Mouse (Mus musculus): ENCODE measurements at regions not wholly inside any gene's neighbourhood (a gene's known extent, or its start where the extent isn't known, plus 50 kb on each side); places are given as distances from the start of the nearest gene placed in this dataset.

- peak; percentile 44 for DNase-seq
Observed at GRCm38 (mm10) chr11:45678666-45679292, 173.1 kb upstream of the Clint1 start.

- no peak for DNase-seq
Observed at GRCm38 (mm10) chr11:45679293-45679673, 172.6 kb upstream of the Clint1 start.

GRCm38 (mm10) chr11:45685571-45685970, 166.3 kb upstream of the Clint1 start:
- no peak for DNase-seq

- DNase-seq: no peak
Observed at GRCm38 (mm10) chr11:45693206-45693605, 158.6 kb upstream of the Clint1 start.

GRCm38 (mm10) chr11:45701506-45701905, 150.3 kb upstream of the Clint1 start:
- no peak for DNase-seq

GRCm38 (mm10) chr11:45702916-45703315, 148.9 kb upstream of the Clint1 start:
- no peak for DNase-seq

- no peak for DNase-seq
Observed at GRCm38 (mm10) chr11:45704411-45704810, 147.4 kb upstream of the Clint1 start.

GRCm38 (mm10) chr11:45718630-45719029, 133.2 kb upstream of the Clint1 start:
- no peak for DNase-seq

- no peak for DNase-seq
Observed at GRCm38 (mm10) chr11:45719821-45720220, 132.0 kb upstream of the Clint1 start.

GRCm38 (mm10) chr11:45736561-45736960, 115.3 kb upstream of the Clint1 start:
- no peak for DNase-seq

- no peak for DNase-seq
Observed at GRCm38 (mm10) chr11:45738331-45738730, 113.5 kb upstream of the Clint1 start.

GRCm38 (mm10) chr11:45745941-45746340, 105.9 kb upstream of the Clint1 start:
- DNase-seq: no peak

- no peak for DNase-seq
Observed at GRCm38 (mm10) chr11:45750249-45750648, 101.6 kb upstream of the Clint1 start.

GRCm38 (mm10) chr11:45752237-45752636, 99.6 kb upstream of the Clint1 start:
- DNase-seq: peak; percentile 52

- no peak for DNase-seq
Observed at GRCm38 (mm10) chr11:45752791-45753190, 99.1 kb upstream of the Clint1 start.

- no peak for DNase-seq
Observed at GRCm38 (mm10) chr11:45767081-45767480, 84.8 kb upstream of the Clint1 start.

- no peak for DNase-seq
Observed at GRCm38 (mm10) chr11:45782435-45782834, 69.4 kb upstream of the Clint1 start.

- DNase-seq: no peak
Observed at GRCm38 (mm10) chr11:45785806-45786205, 66.0 kb upstream of the Clint1 start.

- no peak for DNase-seq
Observed at GRCm38 (mm10) chr11:45787408-45787807, 64.4 kb upstream of the Clint1 start.

- DNase-seq: no peak
Observed at GRCm38 (mm10) chr11:45789886-45790285, 62.0 kb upstream of the Clint1 start.

- DNase-seq: no peak
Observed at GRCm38 (mm10) chr11:45790504-45790903, 61.3 kb upstream of the Clint1 start.

- no peak for DNase-seq
Observed at GRCm38 (mm10) chr11:45791696-45792095, 60.2 kb upstream of the Clint1 start.

GRCm38 (mm10) chr11:45794361-45794981, 57.4 kb upstream of the Clint1 start:
- DNase-seq: peak; percentile 23

GRCm38 (mm10) chr11:45795322-45795721, 56.5 kb upstream of the Clint1 start:
- no peak for DNase-seq

- peak; percentile 71 for DNase-seq
Observed at GRCm38 (mm10) chr11:45795731-45796130, 56.1 kb upstream of the Clint1 start.

Data from thymus, postnatal 25 days (tissue).